Mouse (Mus musculus): ENCODE data around the gene Stbd1. TPM values are rescaled to one million over a fixed set of nuclear protein-coding genes. Genes with fewer than 3 reads are reported as not detected.

Gene Stbd1
- polyA plus RNA-seq, 1 experiment from 2014 or later = 87.2 TPM

GRCm38 (mm10) chr5:92562002-92562401 is 40.8 kb upstream of the Stbd1 start:
- H3K9me3 ChIP-seq (ENCODE audit: control insufficient read depth, low read length) = no peaks in the 10 kb centered on the region
- 73% methylated on average over 13 of the region's 13 CpGs for WGBS
- no peaks in the 10 kb centered on the region for H3K27me3 ChIP-seq (ENCODE audit: control insufficient read depth, insufficient read depth, low read length)
- no peaks in the 10 kb centered on the region for H3K36me3 ChIP-seq (ENCODE audit: control insufficient read depth, insufficient read depth, low read length)
- no peak overlapping the region for H3K4me3 ChIP-seq (ENCODE audit: control insufficient read depth in 1 of 2, insufficient read depth in 1 of 2, low read depth in 1 of 2, low read length in 2 of 2)
- peaks cover 7 to 10% of the 10 kb centered on the region in 2 experiments; a peak in 3 of 4 replicates for H3K4me1 ChIP-seq (ENCODE audit: control insufficient read depth in 2 of 2, insufficient read depth in 2 of 2, low read length in 2 of 2)
- no peak overlapping the region for H3K9ac ChIP-seq (ENCODE audit: low read length)
- H3K4me2 ChIP-seq (ENCODE audit: low read length) = no peak overlapping the region
- no peak overlapping the region for H3K27ac ChIP-seq (replicated peaks in 1 of 2; ENCODE audit: control insufficient read depth in 1 of 2, insufficient read depth in 1 of 2, low read depth in 2 of 2, low read length in 2 of 2)
- ATAC-seq (ENCODE audit: insufficient number of reproducible peaks, insufficient read depth, low FRiP score, low read depth) = no peak

- Histone ChIP-seq H3K4me3 (ENCODE audit: control insufficient read depth in 1 of 2, insufficient read depth in 1 of 2, low read depth in 1 of 2, low read length in 2 of 2) (no peak overlapping the region), H3K27ac (replicated peaks in 1 of 2; ENCODE audit: control insufficient read depth in 1 of 2, insufficient read depth in 1 of 2, low read depth in 2 of 2, low read length in 2 of 2) (no peak overlapping the region), H3K36me3 (ENCODE audit: control insufficient read depth, insufficient read depth, low read length) (no peaks in the 10 kb centered on the region), H3K9me3 (ENCODE audit: control insufficient read depth, low read length) (no peaks in the 10 kb centered on the region), H3K9ac (ENCODE audit: low read length) (no peak overlapping the region), H3K27me3 (ENCODE audit: control insufficient read depth, insufficient read depth, low read length) (no peaks in the 10 kb centered on the region), H3K4me2 (ENCODE audit: low read length) (no peak overlapping the region), H3K4me1 (ENCODE audit: control insufficient read depth in 2 of 2, insufficient read depth in 2 of 2, low read length in 2 of 2) (no peaks in the 10 kb centered on the region)
- ATAC-seq (ENCODE audit: insufficient number of reproducible peaks, insufficient read depth, low FRiP score, low read depth) = no peak
- WGBS = 84% methylated on average over 4 of the region's 4 CpGs
Observed at GRCm38 (mm10) chr5:92571232-92571631, 31.6 kb upstream of the Stbd1 start.

GRCm38 (mm10) chr5:92579559-92579958 is 23.3 kb upstream of the Stbd1 start:
- H3K9ac ChIP-seq (ENCODE audit: low read length) = no peak overlapping the region
- H3K27ac ChIP-seq (replicated peaks in 1 of 2; ENCODE audit: control insufficient read depth in 1 of 2, insufficient read depth in 1 of 2, low read depth in 2 of 2, low read length in 2 of 2) = no peak overlapping the region
- H3K9me3 ChIP-seq (ENCODE audit: control insufficient read depth, low read length) = no peaks in the 10 kb centered on the region
- H3K27me3 ChIP-seq (ENCODE audit: control insufficient read depth, insufficient read depth, low read length) = no peaks in the 10 kb centered on the region
- no peak overlapping the region for H3K4me2 ChIP-seq (ENCODE audit: low read length)
- no peak for ATAC-seq (ENCODE audit: insufficient number of reproducible peaks, insufficient read depth, low FRiP score, low read depth)
- no peaks in the 10 kb centered on the region for H3K4me1 ChIP-seq (ENCODE audit: control insufficient read depth in 2 of 2, insufficient read depth in 2 of 2, low read length in 2 of 2)
- H3K36me3 ChIP-seq (ENCODE audit: control insufficient read depth, insufficient read depth, low read length) = no peaks in the 10 kb centered on the region
- 82% methylated on average over 14 of the region's 14 CpGs for WGBS
- no peak overlapping the region for H3K4me3 ChIP-seq (ENCODE audit: control insufficient read depth in 1 of 2, insufficient read depth in 1 of 2, low read depth in 1 of 2, low read length in 2 of 2)

- Histone ChIP-seq H3K27me3 (ENCODE audit: control insufficient read depth, insufficient read depth, low read length) (no peaks in the 10 kb centered on the region), H3K9me3 (ENCODE audit: control insufficient read depth, low read length) (no peaks in the 10 kb centered on the region), H3K27ac (replicated peaks in 1 of 2; ENCODE audit: control insufficient read depth in 1 of 2, insufficient read depth in 1 of 2, low read depth in 2 of 2, low read length in 2 of 2) (no peak overlapping the region), H3K4me3 (ENCODE audit: control insufficient read depth in 1 of 2, insufficient read depth in 1 of 2, low read depth in 1 of 2, low read length in 2 of 2) (no peak overlapping the region), H3K4me1 (ENCODE audit: control insufficient read depth in 2 of 2, insufficient read depth in 2 of 2, low read length in 2 of 2) (peaks cover 0 to 6% of the 10 kb centered on the region in 2 experiments; a peak in 2 of 4 replicates), H3K9ac (ENCODE audit: low read length) (no peak overlapping the region), H3K4me2 (ENCODE audit: low read length) (no peak overlapping the region), H3K36me3 (ENCODE audit: control insufficient read depth, insufficient read depth, low read length) (no peaks in the 10 kb centered on the region)
- WGBS = 54% methylated on average over 10 of the region's 10 CpGs
- no peak for ATAC-seq (ENCODE audit: insufficient number of reproducible peaks, insufficient read depth, low FRiP score, low read depth)
Observed at GRCm38 (mm10) chr5:92585932-92586331, 16.9 kb upstream of the Stbd1 start.

GRCm38 (mm10) chr5:92595026-92595425 is 7.8 kb upstream of the Stbd1 start:
- Histone ChIP-seq H3K4me1 (ENCODE audit: control insufficient read depth in 2 of 2, insufficient read depth in 2 of 2, low read length in 2 of 2) (no peaks in the 10 kb centered on the region), H3K27ac (replicated peaks in 1 of 2; ENCODE audit: control insufficient read depth in 1 of 2, insufficient read depth in 1 of 2, low read depth in 2 of 2, low read length in 2 of 2) (no peak overlapping the region), H3K4me2 (ENCODE audit: low read length) (no peak overlapping the region), H3K36me3 (ENCODE audit: control insufficient read depth, insufficient read depth, low read length) (no peaks in the 10 kb centered on the region), H3K27me3 (ENCODE audit: control insufficient read depth, insufficient read depth, low read length) (no peaks in the 10 kb centered on the region), H3K9ac (ENCODE audit: low read length) (no peak overlapping the region), H3K4me3 (ENCODE audit: control insufficient read depth in 1 of 2, insufficient read depth in 1 of 2, low read depth in 1 of 2, low read length in 2 of 2) (no peak overlapping the region), H3K9me3 (ENCODE audit: control insufficient read depth, low read length) (no peaks in the 10 kb centered on the region)
- ATAC-seq (ENCODE audit: insufficient number of reproducible peaks, insufficient read depth, low FRiP score, low read depth) = no peak
- 48% methylated on average over 5 of the region's 5 CpGs for WGBS

GRCm38 (mm10) chr5:92596865-92597264 is 6.0 kb upstream of the Stbd1 start:
- H3K27ac ChIP-seq (replicated peaks in 1 of 2; ENCODE audit: control insufficient read depth in 1 of 2, insufficient read depth in 1 of 2, low read depth in 2 of 2, low read length in 2 of 2) = no peak overlapping the region
- H3K4me1 ChIP-seq (ENCODE audit: control insufficient read depth in 2 of 2, insufficient read depth in 2 of 2, low read length in 2 of 2) = no peaks in the 10 kb centered on the region
- H3K27me3 ChIP-seq (ENCODE audit: control insufficient read depth, insufficient read depth, low read length) = no peaks in the 10 kb centered on the region; the same call in 1 of the 2 replicates
- no peak for ATAC-seq (ENCODE audit: insufficient number of reproducible peaks, insufficient read depth, low FRiP score, low read depth)
- H3K9me3 ChIP-seq (ENCODE audit: control insufficient read depth, low read length) = no peaks in the 10 kb centered on the region
- no peak overlapping the region for H3K4me3 ChIP-seq (ENCODE audit: control insufficient read depth in 1 of 2, insufficient read depth in 1 of 2, low read depth in 1 of 2, low read length in 2 of 2)
- H3K36me3 ChIP-seq (ENCODE audit: control insufficient read depth, insufficient read depth, low read length) = no peaks in the 10 kb centered on the region
- no peak overlapping the region for H3K9ac ChIP-seq (ENCODE audit: low read length)
- H3K4me2 ChIP-seq (ENCODE audit: low read length) = no peak overlapping the region
- WGBS = 86% methylated on average over 8 of the region's 8 CpGs

GRCm38 (mm10) chr5:92599030-92599429 is 3.8 kb upstream of the Stbd1 start:
- Histone ChIP-seq H3K4me2 (ENCODE audit: low read length) (no peak overlapping the region), H3K36me3 (ENCODE audit: control insufficient read depth, insufficient read depth, low read length) (no peaks in the 10 kb centered on the region), H3K4me1 (ENCODE audit: control insufficient read depth in 2 of 2, insufficient read depth in 2 of 2, low read length in 2 of 2) (no peaks in the 10 kb centered on the region), H3K27me3 (ENCODE audit: control insufficient read depth, insufficient read depth, low read length) (no peaks in the 10 kb centered on the region; the same call in 1 of the 2 replicates), H3K27ac (replicated peaks in 1 of 2; ENCODE audit: control insufficient read depth in 1 of 2, insufficient read depth in 1 of 2, low read depth in 2 of 2, low read length in 2 of 2) (no peak overlapping the region), H3K4me3 (ENCODE audit: control insufficient read depth in 1 of 2, insufficient read depth in 1 of 2, low read depth in 1 of 2, low read length in 2 of 2) (no peak overlapping the region), H3K9ac (ENCODE audit: low read length) (no peak overlapping the region), H3K9me3 (ENCODE audit: control insufficient read depth, low read length) (no peaks in the 10 kb centered on the region)
- 75% methylated on average over 10 of the region's 10 CpGs for WGBS
- ATAC-seq (ENCODE audit: insufficient number of reproducible peaks, insufficient read depth, low FRiP score, low read depth) = no peak
